Mouse (Mus musculus) bone marrow, adult 2 months (tissue): ENCODE results near the gene Retreg1.

Experiments
- CTCF ChIP-seq: fragments of 200-500 bp; IDR thresholded peaks from 2 replicates; pipeline ENCODE4 v1.5.1; 2011; ENCODE audit warnings: low read length, control low read depth; ENCODE audit not compliant: control insufficient read depth, insufficient read depth
- POLR2A ChIP-seq: fragments of 200-500 bp; IDR thresholded peaks from 2 replicates; pipeline ENCODE4 v1.6.1; 2011; ENCODE audit warnings: low read depth, mild to moderate bottlenecking, control low read depth, low read length, borderline replicate concordance; ENCODE audit not compliant: control insufficient read depth

GRCm38 (mm10) chr15:25957651-25958050 lies 114.7 kb downstream of the Retreg1 start:
- TF ChIP-seq POLR2A (no peak), CTCF (no peak)
